Mouse (Mus musculus): ENCODE results near the gene Prim1. TPM values are rescaled to one million over a fixed set of nuclear protein-coding genes. Genes with fewer than 3 reads are reported as not detected.

The Prim1 gene
- total RNA-seq, 1 experiment from 2014 or later: 6.6 TPM

Other genes with a start within 250 kb of the Prim1 start
- gene Rdh9, start 238.8 kb upstream of the Prim1 start, total RNA-seq (2021): not detected in 2 replicates
- gene Rdh16, start 214.0 kb upstream of the Prim1 start, total RNA-seq (2021): 0.12 and 0.52 TPM in 2 replicates
- gene Rdh19, start 165.2 kb upstream of the Prim1 start, total RNA-seq (2021): not detected in 2 replicates
- gene Rdh16f2, start 148.7 kb upstream of the Prim1 start, total RNA-seq (2021): not detected in 2 replicates
- 5.8 TPM in 1 of 2 replicates, not detected in the other for gene Rdh7, start 126.4 kb upstream of the Prim1 start, total RNA-seq (2021)
- gene Sdr9c7, start 116.7 kb upstream of the Prim1 start, total RNA-seq (2021): 0.82 and 2.6 TPM in 2 replicates
- 1.1 TPM in 1 of 2 replicates, not detected in the other for gene Hsd17b6, start 7.6 kb upstream of the Prim1 start, total RNA-seq (2021)
- 566 and 612 TPM in 2 replicates for gene Naca, start 20.4 kb downstream of the Prim1 start, total RNA-seq (2021)
- gene Ptges3, start 43.8 kb downstream of the Prim1 start, total RNA-seq (2021): 167 and 204 TPM in 2 replicates
- 2,437 and 2,492 TPM in 2 replicates for gene Atp5b, start 68.1 kb downstream of the Prim1 start, total RNA-seq (2021)
- 52.2 and 73.2 TPM in 2 replicates for gene Baz2a, start 76.4 kb downstream of the Prim1 start, total RNA-seq (2021)
- gene Rbms2, start 165.1 kb downstream of the Prim1 start, total RNA-seq (2021): 84.6 and 85.7 TPM in 2 replicates
- 1.3 and 5.5 TPM in 2 replicates for gene Gls2, start 179.3 kb downstream of the Prim1 start, total RNA-seq (2021)
- 15.3 and 18.0 TPM in 2 replicates for gene Spryd4, start 196.6 kb downstream of the Prim1 start, total RNA-seq (2021)
- not detected in 2 replicates for gene Mip, start 210.7 kb downstream of the Prim1 start, total RNA-seq (2021)
- 14.1 and 20.7 TPM in 2 replicates for gene Timeless, start 216.9 kb downstream of the Prim1 start, total RNA-seq (2021)
- 0.30 and 2.8 TPM in 2 replicates for gene Apon, start 238.9 kb downstream of the Prim1 start, total RNA-seq (2021)

Measured in adrenal gland, postnatal 25 days (tissue).